Mouse (Mus musculus) forebrain, embryonic 11.5 days (tissue): ENCODE data around the gene Katnb1. TPM values are rescaled to one million over a fixed set of nuclear protein-coding genes. Genes with fewer than 3 reads are reported as not detected.
A peak's percentile ranks its signal among the peaks of the same experiment; 100 is the strongest.

Experiments
- ATAC-seq: fragments of 200-750 bp; cut with Nextera tagmentation; replicated peaks from 2 replicates; pipeline ENCODE4 v1.8.0; 2017; ENCODE audit warnings: moderate TSS enrichment; ENCODE audit not compliant: low FRiP score
- DNase-seq: peaks from one replicate; pipeline ENCODE4 v3.0.0-alpha.2; 2017; ENCODE audit warnings: low spot score
- H3K27ac ChIP-seq: fragments of 300-500 bp; sonication (generic); 2 replicates; pipeline ENCODE4 v1.5.1; 2014; ENCODE audit warnings: low read depth, low read length
- H3K27me3 ChIP-seq: fragments of 300-500 bp; sonication (generic); 2 replicates; pipeline ENCODE4 v1.6.1; 2014; ENCODE audit warnings: mild to moderate bottlenecking, low read length, mixed read lengths; ENCODE audit not compliant: control insufficient read depth, insufficient read depth
- H3K36me3 ChIP-seq: fragments of 300-500 bp; sonication (generic); 2 replicates; pipeline ENCODE4 v1.6.1; 2014; ENCODE audit warnings: mild to moderate bottlenecking, low read length, moderate library complexity, mixed read lengths; ENCODE audit not compliant: control insufficient read depth, insufficient read depth
- H3K4me1 ChIP-seq: fragments of 300-500 bp; sonication (generic); replicated peaks from 2 replicates; pipeline ENCODE4 v1.6.1; 2014; ENCODE audit warnings: low read length, mixed read lengths; ENCODE audit not compliant: control insufficient read depth, insufficient read depth
- H3K4me2 ChIP-seq: fragments of 300-500 bp; sonication (generic); 2 replicates; pipeline ENCODE4 v1.6.1; 2014; ENCODE audit warnings: low read depth, mild to moderate bottlenecking, low read length, moderate library complexity, mixed read lengths; ENCODE audit not compliant: severe bottlenecking
- H3K4me3 ChIP-seq: fragments of 300-500 bp; sonication (generic); 2 replicates; pipeline ENCODE4 v1.5.1; 2014; ENCODE audit warnings: low read depth, low read length
- H3K9ac ChIP-seq: fragments of 300-500 bp; sonication (generic); 2 replicates; pipeline ENCODE4 v1.6.1; 2014; ENCODE audit warnings: low read length
- H3K9me3 ChIP-seq: fragments of 300-500 bp; sonication (generic); 2 replicates; pipeline ENCODE4 v1.6.1; 2016; ENCODE audit warnings: low read length, mixed read lengths; ENCODE audit not compliant: control insufficient read depth
- WGBS: fragments of 180-500 bp; shearing (Covaris S2); extraction: QIAGEN DNeasy Blood & Tissue Kit; methylation state at CpG from one replicate; pipeline ENCODE4 v1.1.7; 2014; 5-methylcytosine and 5-hydroxymethylcytosine counted together
- polyA plus RNA-seq: library from polyadenylated mRNA; unstranded; fragments of >200 nt; fragmentation: Nextera tagmentation; extraction: Ambion mirVana; gene quantifications from 2 replicates; pipeline ENCODE4 v1.2.1, GENCODE M21; 2014

Gene Katnb1
- polyA plus RNA-seq, result 37.3 and 37.5 TPM in 2 replicates

DNA sequence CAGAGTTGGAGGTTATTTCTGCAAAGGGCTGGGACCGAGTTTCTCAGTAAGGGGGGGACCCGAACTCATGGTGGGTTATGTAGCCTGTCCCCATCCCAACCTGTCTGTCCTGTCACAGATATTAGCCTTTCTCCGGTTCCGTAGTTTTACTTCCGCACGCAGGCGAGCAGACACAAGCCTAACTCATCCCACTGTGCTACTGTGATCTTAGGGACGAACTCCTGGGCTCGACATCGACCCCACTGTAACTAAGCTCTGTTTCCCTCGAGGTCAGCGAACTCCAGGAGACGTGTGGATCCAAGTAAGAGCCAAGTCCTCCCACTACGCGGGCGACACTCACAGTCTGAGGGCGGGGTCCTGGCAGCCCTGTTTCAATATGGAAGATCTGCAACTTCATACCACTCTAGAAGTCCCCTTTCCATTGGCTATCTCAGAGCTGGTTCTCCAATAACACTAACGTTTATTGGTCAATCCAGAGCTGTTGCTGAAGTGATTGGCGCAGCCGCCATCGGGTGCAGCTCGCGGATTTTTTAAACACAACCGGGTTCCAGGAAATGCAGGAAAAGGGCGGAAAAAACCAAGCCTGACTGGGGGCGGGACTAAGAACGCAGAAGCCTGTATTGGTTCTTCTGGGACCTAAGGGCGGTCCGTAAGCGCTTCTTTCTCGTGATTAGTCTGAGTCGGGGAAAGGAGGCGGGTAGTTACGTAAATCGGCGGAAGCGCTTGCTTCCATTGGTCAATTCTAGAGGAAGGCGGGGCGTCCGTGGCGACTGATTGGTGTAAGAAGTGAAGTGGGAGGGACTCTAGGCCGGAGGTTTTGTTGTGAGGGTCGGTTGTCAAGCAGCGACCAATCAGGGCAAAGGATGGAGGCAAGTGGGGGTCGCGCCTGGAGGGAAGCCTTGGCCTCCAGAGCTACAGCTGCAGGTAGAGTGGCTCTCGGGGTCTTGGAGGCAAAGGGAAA is at the start of gene Katnb1:
TSS of gene Katnb1 (plus strand) at position 806 of the 961 bp plus-strand sequence.
- ATAC-seq, result peak; percentile 97
- peak within 1 kb of the TSS; percentile 77 for H3K9ac ChIP-seq
- peak within 1 kb of the TSS; percentile 84 for H3K4me2 ChIP-seq
- H3K9me3 ChIP-seq, result no peaks in the 10 kb centered on the region
- WGBS, result under 1% methylated on average over 47 of the region's 47 CpGs
- H3K36me3 ChIP-seq, result no peaks in the 10 kb centered on the region
- peak; percentile 97 for DNase-seq
- no peaks in the 10 kb centered on the region for H3K27me3 ChIP-seq
- H3K4me3 ChIP-seq, result peak within 1 kb of the TSS; percentile 78
- peak within 1 kb of the TSS; percentile 37; the same call in 1 of the 2 replicates for H3K27ac ChIP-seq
- H3K4me1 ChIP-seq, result no peaks in the 10 kb centered on the region; the same call in 1 of the 2 replicates

GRCm38 (mm10) chr8:95037106-95037925 is 43.7 kb upstream of the Katnb1 start:
- Histone ChIP-seq H3K4me2 (no peak overlapping the region), H3K9me3 (no peaks in the 10 kb centered on the region), H3K27me3 (no peaks in the 10 kb centered on the region), H3K9ac (no peak overlapping the region), H3K27ac (no peak overlapping the region), H3K4me1 (no peaks in the 10 kb centered on the region), H3K36me3 (no peaks in the 10 kb centered on the region), H3K4me3 (no peak overlapping the region)
- DNase-seq (no peak), ATAC-seq (no peak)
- WGBS, result 71% methylated on average over 7 of the region's 7 CpGs

DNA sequence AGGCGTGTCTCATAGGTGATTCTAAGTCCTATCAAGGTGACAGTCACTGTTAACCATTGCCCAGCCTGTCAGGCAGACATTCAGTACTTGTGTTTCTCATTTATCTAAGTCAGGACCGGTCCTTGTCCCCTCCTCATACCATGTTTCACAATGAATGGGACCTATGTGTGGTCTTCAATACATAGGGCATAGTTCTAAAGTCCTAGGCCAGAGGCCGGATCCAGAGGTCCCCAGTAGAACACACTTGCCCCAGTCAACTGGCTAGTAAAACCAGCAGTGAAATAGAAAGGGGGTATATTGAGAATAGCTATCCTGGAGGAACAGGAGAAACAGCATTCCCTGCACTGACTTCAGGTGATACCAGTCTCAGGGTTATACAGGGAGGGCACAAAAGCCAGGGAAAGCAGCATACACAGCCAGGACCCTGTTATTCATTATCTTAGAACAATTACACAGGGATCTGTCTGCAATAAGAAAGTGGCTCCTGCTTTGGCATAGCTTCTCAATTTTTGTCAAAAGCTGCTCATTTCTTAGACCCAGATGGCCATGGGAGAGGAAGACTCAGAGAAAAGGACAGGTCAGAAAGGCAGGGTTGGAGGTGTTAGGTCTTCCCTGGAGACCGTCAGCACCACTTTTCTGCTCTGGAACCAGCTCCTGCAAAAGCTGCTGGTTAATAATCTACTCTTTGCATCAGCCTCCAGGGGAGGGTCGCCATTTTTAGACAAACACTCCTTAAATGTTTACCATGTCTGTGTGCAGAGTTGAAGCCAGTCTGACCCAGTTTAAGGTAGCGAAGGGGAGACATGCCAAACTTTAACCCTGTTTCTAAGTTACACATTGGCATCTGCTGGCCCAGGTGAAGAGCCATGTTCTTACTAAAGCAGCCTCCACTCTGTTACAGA is 38.9 kb upstream of the Katnb1 start:
- H3K36me3 ChIP-seq, result no peaks in the 10 kb centered on the region
- H3K9ac ChIP-seq, result no peak overlapping the region
- H3K9me3 ChIP-seq, result no peaks in the 10 kb centered on the region
- H3K27me3 ChIP-seq, result no peaks in the 10 kb centered on the region
- no peak overlapping the region for H3K4me2 ChIP-seq
- DNase-seq, result no peak
- 76% methylated on average over 6 of the region's 6 CpGs for WGBS
- no peaks in the 10 kb centered on the region for H3K4me1 ChIP-seq
- H3K4me3 ChIP-seq, result no peak overlapping the region
- no peak overlapping the region for H3K27ac ChIP-seq
- ATAC-seq, result no peak

DNA sequence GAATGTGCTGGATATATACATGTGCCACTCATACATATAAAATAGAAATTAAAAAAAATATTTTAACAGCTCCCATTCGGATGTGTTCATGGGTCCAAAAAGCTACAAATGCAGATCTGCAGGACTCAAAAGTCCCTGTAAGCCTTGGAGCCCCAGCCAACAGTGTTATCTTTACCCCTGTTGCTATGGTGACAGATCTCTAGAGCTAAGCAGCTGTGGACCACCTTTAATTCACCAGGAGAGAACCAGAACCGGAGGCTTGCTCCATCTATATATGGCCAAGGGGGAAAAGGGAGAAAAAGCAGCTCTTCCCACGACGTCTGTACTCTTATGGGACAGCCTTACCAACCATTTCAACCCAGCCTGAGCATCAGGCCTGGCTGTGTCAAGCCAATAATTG is 36.2 kb upstream of the Katnb1 start:
- ATAC-seq (no peak), DNase-seq (no peak)
- Histone ChIP-seq H3K27ac (no peak overlapping the region), H3K9ac (no peak overlapping the region), H3K36me3 (no peaks in the 10 kb centered on the region), H3K4me3 (no peak overlapping the region), H3K4me1 (no peaks in the 10 kb centered on the region), H3K27me3 (no peaks in the 10 kb centered on the region), H3K9me3 (no peaks in the 10 kb centered on the region), H3K4me2 (no peak overlapping the region)
- 68% methylated on average over 4 of the region's 4 CpGs for WGBS

GRCm38 (mm10) chr8:95046982-95047381 is 34.0 kb upstream of the Katnb1 start:
- DNase-seq (no peak), ATAC-seq (no peak)
- WGBS, result 83% methylated on average over 3 of the region's 3 CpGs
- no peak overlapping the region for H3K4me2 ChIP-seq
- no peaks in the 10 kb centered on the region for H3K9me3 ChIP-seq
- no peaks in the 10 kb centered on the region for H3K36me3 ChIP-seq
- H3K4me3 ChIP-seq, result no peak overlapping the region
- H3K27ac ChIP-seq, result no peak overlapping the region
- no peak overlapping the region for H3K9ac ChIP-seq
- no peaks in the 10 kb centered on the region for H3K27me3 ChIP-seq
- no peaks in the 10 kb centered on the region for H3K4me1 ChIP-seq

- no peaks in the 10 kb centered on the region for H3K36me3 ChIP-seq
- 65% methylated on average over 6 of the region's 6 CpGs for WGBS
- H3K27ac ChIP-seq, result no peak overlapping the region
- no peaks in the 10 kb centered on the region for H3K27me3 ChIP-seq
- no peak overlapping the region for H3K4me3 ChIP-seq
- no peak overlapping the region for H3K9ac ChIP-seq
- no peaks in the 10 kb centered on the region for H3K9me3 ChIP-seq
- no peak for DNase-seq
- H3K4me1 ChIP-seq, result no peaks in the 10 kb centered on the region
- H3K4me2 ChIP-seq, result no peak overlapping the region
- no peak for ATAC-seq
Observed at GRCm38 (mm10) chr8:95047884-95048680, 32.9 kb upstream of the Katnb1 start.

- DNase-seq, result no peak
- Histone ChIP-seq H3K27me3 (no peaks in the 10 kb centered on the region), H3K4me2 (no peak overlapping the region), H3K4me3 (no peak overlapping the region), H3K36me3 (no peaks in the 10 kb centered on the region), H3K4me1 (no peaks in the 10 kb centered on the region), H3K27ac (no peak overlapping the region), H3K9me3 (no peaks in the 10 kb centered on the region), H3K9ac (no peak overlapping the region)
- no peak for ATAC-seq
- WGBS, result 85% methylated on average over 2 of the region's 2 CpGs
Observed at GRCm38 (mm10) chr8:95049636-95050035, 31.4 kb upstream of the Katnb1 start.
